Mouse (Mus musculus) left cerebral cortex, adult 9 months (tissue): ENCODE measurements at regions not wholly inside any gene's neighbourhood (a gene's known extent, or its start where the extent isn't known, plus 50 kb on each side); places are given as distances from the start of the nearest gene placed in this dataset.

ENCODE experiments used
- DNase-seq, 2 experiments: peaks; one replicate each; pipeline ENCODE4 v3.0.0; 2022; ENCODE audit warnings: low spot score in 2 of 2

GRCm38 (mm10) chr5:91456924-91457323 is 54.1 kb upstream of the Btc start:
- DNase-seq = peak in 1 of 2 experiments; percentile 17

DNA sequence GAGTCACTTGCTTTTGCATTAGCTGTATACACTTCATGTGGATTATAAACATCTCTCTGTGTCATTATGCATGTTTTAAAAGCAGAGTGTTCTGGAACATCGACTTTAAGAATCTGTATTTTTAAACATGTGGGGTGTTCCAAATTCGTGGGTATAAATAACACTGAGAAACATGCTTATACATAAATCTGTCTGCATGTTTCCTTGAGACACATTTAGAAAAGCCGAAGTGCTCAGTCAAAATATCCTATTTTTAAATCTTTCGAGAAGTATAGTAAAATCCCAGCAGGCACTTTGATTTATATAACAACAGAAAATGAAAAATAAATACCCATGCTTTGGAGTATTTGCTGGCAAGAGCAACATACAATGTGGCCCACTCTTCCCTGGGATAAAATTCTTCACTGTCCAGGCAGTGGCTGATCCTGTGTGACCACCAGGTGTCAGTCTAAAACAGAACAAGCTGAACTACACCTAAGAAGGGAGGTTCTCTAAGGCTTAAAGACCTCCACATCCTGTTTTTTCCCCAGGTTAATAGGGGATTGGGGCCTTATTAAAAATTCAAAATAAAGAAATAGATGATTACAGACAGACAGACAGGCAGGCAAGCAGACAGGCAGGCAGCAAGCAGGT is 52.4 kb upstream of the Parm1 start:
- peak in 1 of 2 experiments; percentile 45 for DNase-seq
